Mouse (Mus musculus): ENCODE measurements around the gene Npdc1.

DNA sequence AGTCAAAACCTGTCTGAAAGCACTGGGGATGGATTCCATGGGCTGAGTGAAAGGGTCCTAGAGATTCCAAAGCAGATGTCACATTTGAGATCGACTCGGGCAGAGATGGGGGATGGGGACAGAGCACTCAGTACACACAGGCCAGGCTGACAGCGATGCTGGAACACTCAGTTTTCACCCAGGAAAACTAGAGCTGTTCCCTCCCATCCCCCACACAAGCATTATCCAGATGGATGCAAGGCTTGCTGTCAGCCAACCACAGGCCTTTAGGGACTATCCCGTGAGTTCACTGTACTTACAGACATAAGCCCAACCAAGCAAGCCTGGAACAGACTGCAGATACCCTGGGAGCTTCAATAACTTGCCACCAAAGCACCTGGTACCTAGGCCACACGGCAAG, 7.9 kb upstream of the Npdc1 start:
- TF ChIP-seq POLR2A (IDR thresholded peaks at IDR 0.05; ENCODE audit: insufficient read depth, low read length) (no peak), EP300 (IDR thresholded peaks at IDR 0.05; ENCODE audit: insufficient read depth, low read depth, low read length) (no peak)
